Mouse (Mus musculus): ENCODE data around the gene Zbed5.

DNA sequence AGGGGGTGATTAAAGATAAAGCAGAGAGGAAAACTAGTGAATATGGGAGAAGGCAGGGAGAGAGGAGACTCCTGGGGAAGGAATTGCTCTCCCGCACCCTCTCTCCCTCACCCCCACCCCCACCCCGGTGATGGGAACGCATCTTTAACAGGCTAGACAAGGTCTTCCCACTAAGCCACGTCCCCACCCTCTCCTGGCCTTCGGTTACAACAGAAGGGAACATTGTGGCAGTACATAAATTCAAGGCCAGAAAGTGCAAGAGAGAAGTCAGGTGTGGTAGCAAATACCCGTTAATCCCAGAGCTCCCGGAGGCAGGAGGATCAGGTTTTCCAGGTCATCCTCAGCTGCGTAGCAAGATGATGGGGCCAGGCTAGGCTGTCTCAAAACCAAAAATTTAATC is 23.8 kb downstream of the Zbed5 start:
- TF ChIP-seq POLR2A (IDR thresholded peaks at IDR 0.05; ENCODE audit: extremely low read depth, insufficient read depth, low read length): no peak
- TF ChIP-seq CTCF (IDR thresholded peaks at IDR 0.05; ENCODE audit: extremely low read depth, insufficient read depth, low read length): no peak

All from cortical plate, adult 2 months (tissue).